ENCODE assay signal across 31 mouse cellular contexts in the genomic region with DNA sequence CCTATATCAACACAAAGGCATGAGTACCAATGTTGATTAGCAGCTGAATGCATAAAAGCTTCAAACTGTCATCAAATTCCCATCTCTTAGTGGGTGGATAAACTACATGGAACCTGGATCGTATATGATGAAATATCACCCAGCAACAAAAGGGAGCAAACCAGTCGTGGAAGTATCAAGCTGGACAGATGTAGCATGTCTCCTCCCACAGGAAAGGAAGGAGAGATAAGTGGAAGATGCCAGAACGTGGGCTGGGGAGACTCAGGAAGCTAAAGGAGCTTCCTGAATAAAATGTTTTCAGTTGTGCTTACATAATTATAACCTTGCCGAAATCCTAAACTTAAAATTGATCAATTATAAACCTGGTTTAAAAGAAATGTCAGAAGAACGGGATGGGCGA. TPM values are rescaled to one million over a fixed set of nuclear protein-coding genes. Genes with fewer than 3 reads are reported as not detected.
DNase-seq lines count a peak whose midpoint lies in the region; ATAC-seq and TF ChIP-seq lines count a peak whose summit lies in the region.
"Had no signal": no experiment of that assay in that cellular context is flagged by ENCODE, and none has a peak within 500 bp of the region (broad histone marks: within the 10 kb centered on the region; RNA-seq: fewer than 3 reads in every experiment).

No protein-coding gene starts in this region.

- ATAC-seq in liver, postnatal 0 days = no peak
- ATAC-seq in liver, embryonic 13.5 days (ENCODE audit: low read depth) = no peak
- no peak for ATAC-seq in hindbrain, embryonic 11.5 days (ENCODE audit: low FRiP score)
- ATAC-seq: activated CD4-positive, CD25-positive, alpha-beta regulatory T cell, adult 4 months; CD4-positive, CD25-positive, alpha-beta regulatory T cell, adult 4 months; hindbrain, embryonic 16.5 days; Patski had no signal

- no peaks in the 10 kb centered on the region for H3K27me3 ChIP-seq in liver, postnatal 0 days (ENCODE audit: insufficient read depth, low read length)
- no peaks in the 10 kb centered on the region for H3K27me3 ChIP-seq in MEL (ENCODE audit: control insufficient read depth in 1 of 2, insufficient read depth in 2 of 2, low read length in 2 of 2)
- no peaks in the 10 kb centered on the region for H3K27me3 ChIP-seq in liver, embryonic 13.5 days
- H3K27me3 ChIP-seq in hindbrain, embryonic 11.5 days (ENCODE audit: control insufficient read depth, insufficient read depth, low read length) = no peaks in the 10 kb centered on the region
- H3K27me3 ChIP-seq in midbrain, embryonic 10.5 days (ENCODE audit: low read depth, poor library complexity, severe bottlenecking) = no peaks in the 10 kb centered on the region
- H3K27me3 ChIP-seq: embryonic facial prominence, embryonic 13.5 days; forebrain, embryonic 12.5 days; heart, embryonic 13.5 days; hindbrain, embryonic 12.5 days had no signal

- peak; percentile 43 for DNase-seq in liver
- DNase-seq in liver, postnatal 0 days = no peak
- peak; percentile 55 for DNase-seq in 416B (ENCODE audit: low read depth)
- peak; percentile 59 for DNase-seq in MEL (ENCODE audit: low read depth, low spot score)
- DNase-seq in liver, embryonic 13.5 days = no peak
- DNase-seq in lung, adult 18-20 months = no peak
- no peak for DNase-seq in hindbrain, embryonic 11.5 days (ENCODE audit: low spot score)
- no peak for DNase-seq in midbrain, embryonic 10.5 days (ENCODE audit: low spot score)
- DNase-seq: adrenal gland, postnatal 36 days; B cell, adult 2 months; cerebellum, adult 11 months; cerebellum, adult 8-10 months; cerebellum, postnatal 14 days; gastrocnemius, adult 2 months; gastrocnemius, postnatal 36 days; heart, adult 11 months; heart, postnatal 36 days had no signal

- H3K79me2 ChIP-seq in MEL (ENCODE audit: control insufficient read depth, insufficient read depth, low read length, poor library complexity) = peaks cover 11% of the 10 kb centered on the region

- H3K4me3 ChIP-seq in liver, postnatal 0 days (ENCODE audit: low read depth, low read length) = no peak overlapping the region
- H3K4me3 ChIP-seq in MEL (ENCODE audit: control insufficient read depth in 1 of 2, insufficient read depth in 1 of 2, low read depth in 2 of 2, low read length in 2 of 2) = no peak overlapping the region
- no peak overlapping the region for H3K4me3 ChIP-seq in liver, embryonic 13.5 days (replicated peaks)
- no peak overlapping the region for H3K4me3 ChIP-seq in hindbrain, embryonic 11.5 days (ENCODE audit: low read depth, low read length)
- H3K4me3 ChIP-seq in midbrain, embryonic 10.5 days = no peak overlapping the region
- H3K4me3 ChIP-seq: embryonic facial prominence, embryonic 13.5 days; forebrain, embryonic 12.5 days; gastrocnemius, adult 2 months; heart, embryonic 13.5 days; hindbrain, embryonic 12.5 days had no signal

- H3K27ac ChIP-seq in liver, postnatal 0 days (ENCODE audit: low read depth) = no peak overlapping the region
- H3K27ac ChIP-seq in MEL (ENCODE audit: control insufficient read depth, low read depth, low read length) = no peak overlapping the region; the same call in 1 of the 2 replicates
- H3K27ac ChIP-seq in liver, embryonic 13.5 days = peak overlapping the region; percentile 63
- no peak overlapping the region for H3K27ac ChIP-seq in hindbrain, embryonic 11.5 days (ENCODE audit: low read depth, low read length)
- H3K27ac ChIP-seq in midbrain, embryonic 10.5 days (replicated peaks) = no peak overlapping the region
- H3K27ac ChIP-seq: embryonic facial prominence, embryonic 13.5 days; forebrain, embryonic 12.5 days; gastrocnemius, adult 2 months; heart, embryonic 13.5 days; hindbrain, embryonic 12.5 days had no signal

- H3K9me3 ChIP-seq in liver, postnatal 0 days (ENCODE audit: low read length) = no peaks in the 10 kb centered on the region
- no peaks in the 10 kb centered on the region for H3K9me3 ChIP-seq in MEL (replicated peaks; ENCODE audit: insufficient read depth, low read length)
- no peaks in the 10 kb centered on the region for H3K9me3 ChIP-seq in liver, embryonic 13.5 days (replicated peaks)
- no peaks in the 10 kb centered on the region for H3K9me3 ChIP-seq in hindbrain, embryonic 11.5 days (ENCODE audit: control insufficient read depth, low read length)
- no peaks in the 10 kb centered on the region for H3K9me3 ChIP-seq in midbrain, embryonic 10.5 days (replicated peaks)
- H3K9me3 ChIP-seq: embryonic facial prominence, embryonic 13.5 days; forebrain, embryonic 12.5 days; G1E; heart, embryonic 13.5 days; hindbrain, embryonic 12.5 days had no signal

- TF ChIP-seq POLR2A in MEL (IDR thresholded peaks at IDR 0.05; ENCODE audit: control insufficient read depth in 1 of 2, insufficient read depth in 1 of 2, low read depth in 1 of 2, low read length in 2 of 2, poor library complexity in 1 of 2) = no peak

- TF ChIP-seq RAD21 in MEL (IDR thresholded peaks at IDR 0.05; ENCODE audit: low read depth, low read length) = no peak

- no peaks in the 10 kb centered on the region for H3K36me3 ChIP-seq in liver, postnatal 0 days (replicated peaks; ENCODE audit: insufficient read depth, low read length)
- peaks cover 0 to 54% of the 10 kb centered on the region in 2 experiments; a peak in 2 of 4 replicates for H3K36me3 ChIP-seq in MEL (ENCODE audit: control insufficient read depth in 1 of 2, insufficient read depth in 2 of 2, low read length in 2 of 2)
- no peaks in the 10 kb centered on the region for H3K36me3 ChIP-seq in liver, embryonic 13.5 days
- H3K36me3 ChIP-seq in hindbrain, embryonic 11.5 days (ENCODE audit: control insufficient read depth, insufficient read depth, low read length) = no peaks in the 10 kb centered on the region
- no peaks in the 10 kb centered on the region for H3K36me3 ChIP-seq in midbrain, embryonic 10.5 days
- H3K36me3 ChIP-seq: embryonic facial prominence, embryonic 13.5 days; forebrain, embryonic 12.5 days; G1E; heart, embryonic 13.5 days; hindbrain, embryonic 12.5 days had no signal

- no peak for TF ChIP-seq CTCF in liver, postnatal 0 days (IDR thresholded peaks at IDR 0.05; ENCODE audit: low read depth)
- no peak for TF ChIP-seq CTCF in MEL (IDR thresholded peaks at IDR 0.05 in 2 of 3, conservative IDR thresholded peaks at IDR 0.05 in 1 of 3; ENCODE audit: control insufficient read depth in 1 of 3, insufficient read depth in 1 of 3, low read depth in 2 of 3, low read length in 3 of 3, poor library complexity in 1 of 3, severe bottlenecking in 1 of 3)

- no peak overlapping the region for H3K4me2 ChIP-seq in liver, postnatal 0 days (ENCODE audit: low read depth, low read length)
- 0 out of 2 replicates have a peak overlapping the region, but pooled peaks have one; percentile 10 for H3K4me2 ChIP-seq in liver, embryonic 13.5 days
- no peak overlapping the region for H3K4me2 ChIP-seq in hindbrain, embryonic 11.5 days (replicated peaks; ENCODE audit: low read depth, low read length)
- H3K4me2 ChIP-seq: embryonic facial prominence, embryonic 13.5 days; forebrain, embryonic 12.5 days; heart, embryonic 13.5 days; hindbrain, embryonic 12.5 days had no signal

- H3K9ac ChIP-seq in liver, postnatal 0 days (replicated peaks) = no peak overlapping the region
- H3K9ac ChIP-seq in MEL (ENCODE audit: control insufficient read depth, low read depth, low read length, poor library complexity, severe bottlenecking) = no peak overlapping the region
- no peak overlapping the region; the same call in 1 of the 2 replicates for H3K9ac ChIP-seq in liver, embryonic 13.5 days
- H3K9ac ChIP-seq in hindbrain, embryonic 11.5 days (ENCODE audit: low read depth, low read length) = no peak overlapping the region
- H3K9ac ChIP-seq: embryonic facial prominence, embryonic 13.5 days; forebrain, embryonic 12.5 days; heart, embryonic 13.5 days; hindbrain, embryonic 12.5 days had no signal

- H3K4me1 ChIP-seq in liver, postnatal 0 days (ENCODE audit: insufficient read depth) = peaks cover 10% of the 10 kb centered on the region
- H3K4me1 ChIP-seq in MEL (ENCODE audit: control insufficient read depth in 1 of 2, insufficient read depth in 2 of 2, low read length in 2 of 2) = peaks cover 35 to 37% of the 10 kb centered on the region in 2 experiments
- peaks cover 63% of the 10 kb centered on the region for H3K4me1 ChIP-seq in liver, embryonic 13.5 days (replicated peaks)
- H3K4me1 ChIP-seq in hindbrain, embryonic 11.5 days (replicated peaks; ENCODE audit: control insufficient read depth, insufficient read depth, low read length) = no peaks in the 10 kb centered on the region
- H3K4me1 ChIP-seq in midbrain, embryonic 10.5 days = peaks cover 16% of the 10 kb centered on the region

- no peak for TF ChIP-seq EP300 in liver, postnatal 0 days (IDR thresholded peaks at IDR 0.05; ENCODE audit: low read depth)
- peak; percentile 52 to 77 for TF ChIP-seq EP300 in MEL (IDR thresholded peaks at IDR 0.05; ENCODE audit: low read depth in 1 of 2, low read length in 2 of 2)

- WGBS in liver, postnatal 0 days (ENCODE audit: insufficient replicate concordance) = 50% methylated on average over 6 of the region's 6 CpGs
- WGBS in liver, embryonic 13.5 days (ENCODE audit: insufficient replicate concordance) = 37% methylated on average over 6 of the region's 6 CpGs
- WGBS in hindbrain, embryonic 11.5 days = 82% methylated on average over 6 of the region's 6 CpGs
- 84% methylated on average over 6 of the region's 6 CpGs for WGBS in midbrain, embryonic 10.5 days

TF ChIP-seq in MEL, 35 proteins besides CTCF, POLR2A, EP300 and RAD21 (continues in another document):
- TF ChIP-seq ZC3H11A (IDR thresholded peaks at IDR 0.05; ENCODE audit: low read depth, low read length) (no peak), UBTF (IDR thresholded peaks at IDR 0.05; ENCODE audit: borderline replicate concordance, insufficient read depth, low read depth, low read length) (no peak), RCOR1 (IDR thresholded peaks at IDR 0.05; ENCODE audit: low read depth, low read length) (no peak)

RNA-seq across cellular contexts. Expression of a gene that starts 3.3 kb away (rescaled TPM):
- polyA plus RNA-seq in liver, postnatal 0 days (2015; fragmentation: Nextera tagmentation; extraction: Ambion mirVana) = 13.1 and 13.6 TPM in 2 replicates
- total RNA-seq in MEL (2012; rRNA removed) = 19.6 and 21.2 TPM in 2 replicates
- 10 to 100 TPM in 1 of 2 experiments, not detected in 1; 20.6 TPM for polyA plus RNA-seq in MEL (2012; ENCODE audit: insufficient read depth in 1 of 2, insufficient read length in 2 of 2, low read depth in 1 of 2, low replicate concordance in 2 of 2, missing spikeins in 1 of 2)
- 27.5 and 32.8 TPM in 2 replicates for polyA plus RNA-seq in liver, embryonic 13.5 days (2015; fragmentation: Nextera tagmentation; extraction: Ambion mirVana)
- polyA plus RNA-seq in hindbrain, embryonic 11.5 days (2014; fragmentation: Nextera tagmentation; extraction: Ambion mirVana) = 20.8 and 23.4 TPM in 2 replicates
- 29.8 and 30.6 TPM in 2 replicates for polyA plus RNA-seq in midbrain, embryonic 10.5 days (2016; fragmentation: Nextera tagmentation; extraction: Ambion mirVana)

RNA-seq across cellular contexts. Expression of a gene that starts 4.1 kb away (rescaled TPM):
- not detected in 2 replicates for polyA plus RNA-seq in liver, postnatal 0 days (2015; fragmentation: Nextera tagmentation; extraction: Ambion mirVana)
- total RNA-seq in MEL (2012; rRNA removed) = not detected in 2 replicates
- not detected for polyA plus RNA-seq in MEL (2012; ENCODE audit: insufficient read depth in 1 of 2, insufficient read length in 2 of 2, low read depth in 1 of 2, low replicate concordance in 2 of 2, missing spikeins in 1 of 2)
- 0.28 and 0.38 TPM in 2 replicates for polyA plus RNA-seq in liver, embryonic 13.5 days (2015; fragmentation: Nextera tagmentation; extraction: Ambion mirVana)
- polyA plus RNA-seq in hindbrain, embryonic 11.5 days (2014; fragmentation: Nextera tagmentation; extraction: Ambion mirVana) = 0.36 TPM in 1 of 2 replicates, not detected in the other
- 0.43 TPM in 1 of 2 replicates, not detected in the other for polyA plus RNA-seq in midbrain, embryonic 10.5 days (2016; fragmentation: Nextera tagmentation; extraction: Ambion mirVana)
- total RNA-seq: adrenal gland, adult 18-20 months; adrenal gland, postnatal 36 days; common myeloid progenitor, adult 5-6 weeks; G1E; gastrocnemius, adult 2 months; gastrocnemius, postnatal 36 days; heart, postnatal 36 days had no signal
- polyA plus RNA-seq: activated CD4-positive, CD25-positive, alpha-beta regulatory T cell, adult 4 months; brain, embryonic 14.5 days; CD4-positive, CD25-positive, alpha-beta regulatory T cell, adult 4 months; embryonic facial prominence, embryonic 13.5 days; forebrain, embryonic 12.5 days; forebrain, embryonic 16.5 days; G1E; heart, postnatal 0 days; hindbrain, embryonic 12.5 days; hindbrain, embryonic 16.5 days; Patski had no signal

Comparison
In these comparisons a context has a peak if more than half of its experiments do, and no peak if none do; other contexts are left out.
1. DNase-seq: peak in liver (single experiment), 416B (single experiment) and MEL (single experiment); none in liver, postnatal 0 days (single experiment), liver, embryonic 13.5 days (single experiment), lung, adult 18-20 months (0 of 2), hindbrain, embryonic 11.5 days (single experiment) and midbrain, embryonic 10.5 days (single experiment).